Mouse (Mus musculus): ENCODE measurements around the gene Tcf20.

DNA sequence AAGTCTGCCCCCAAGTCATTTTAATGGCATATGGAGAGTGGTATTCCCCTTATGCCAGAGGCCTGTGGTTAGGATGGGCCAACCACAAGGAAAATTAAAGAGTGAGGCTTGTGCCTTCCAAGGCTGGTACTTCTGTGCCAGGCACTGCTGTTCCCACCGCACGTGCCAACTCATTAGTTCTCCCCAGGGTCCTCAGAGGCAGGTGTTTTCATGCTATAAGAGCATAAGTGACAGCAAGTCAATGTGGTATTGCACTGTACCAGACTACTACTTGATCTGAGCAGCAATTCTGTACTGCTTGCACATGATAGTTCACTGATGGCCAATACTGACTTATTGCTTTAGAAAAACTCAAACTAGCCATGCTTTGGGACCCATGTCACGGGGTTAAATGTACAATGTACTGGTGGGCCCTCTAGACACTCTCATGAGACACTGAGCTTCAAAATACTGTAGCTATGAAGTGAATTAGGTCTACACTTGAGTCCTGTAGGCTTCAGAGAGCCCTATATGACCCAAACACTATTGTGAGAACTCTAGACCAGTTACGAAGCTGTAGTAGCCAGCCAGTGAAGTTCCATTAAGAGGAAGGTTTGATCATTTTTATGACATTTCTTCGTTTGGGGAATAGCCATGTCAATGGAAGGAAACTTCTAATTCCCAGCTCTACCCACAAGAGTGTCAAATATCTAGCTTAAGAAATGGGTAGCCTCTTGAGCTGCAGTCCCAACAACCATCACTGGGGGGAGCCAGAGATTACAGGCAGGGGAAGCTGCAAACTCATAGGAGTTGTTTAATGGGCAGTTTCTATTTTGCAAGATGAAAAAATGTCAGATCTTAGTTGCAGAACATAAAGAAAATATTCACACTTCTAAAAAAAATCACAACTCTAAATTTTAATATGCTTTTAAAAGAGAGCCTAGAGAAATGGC lies 182.7 kb downstream of the Tcf20 start:
- TF ChIP-seq CTCF (IDR thresholded peaks at IDR 0.05; ENCODE audit: low read depth): peak; percentile 92
- TF ChIP-seq EP300 (IDR thresholded peaks at IDR 0.05; ENCODE audit: low read depth): no peak
